8 mouse cellular contexts compared by ENCODE assay signal in genomic region chr6:29767813-29768660, GRCm38 (mm10). TPM values are rescaled to one million over a fixed set of nuclear protein-coding genes. Genes with fewer than 3 reads are reported as not detected.
DNase-seq lines count a peak whose midpoint lies in the region; ATAC-seq and TF ChIP-seq lines count a peak whose summit lies in the region.

Gene Ahcyl2 (plus strand): TSS chr6:29768011.

- WGBS in embryonic facial prominence, embryonic 14.5 days: 0% methylated on average over 43 of the region's 61 CpGs
- WGBS in limb, embryonic 14.5 days: under 1% methylated on average over 38 of the region's 61 CpGs
- WGBS in midbrain, postnatal 0 days: under 1% methylated on average over 49 of the region's 61 CpGs

- TF ChIP-seq CTCF in midbrain, postnatal 0 days (IDR thresholded peaks at IDR 0.05): no peak

- H3K4me3 ChIP-seq in embryonic facial prominence, embryonic 14.5 days (ENCODE audit: low read depth, low read length): peak within 1 kb of the TSS; percentile 88
- H3K4me3 ChIP-seq in limb, embryonic 14.5 days (replicated peaks; ENCODE audit: low read length): peak within 1 kb of the TSS; percentile 84
- peak within 1 kb of the TSS; percentile 94 for H3K4me3 ChIP-seq in midbrain, postnatal 0 days (ENCODE audit: low read depth, low read length)

- H3K4me2 ChIP-seq in embryonic facial prominence, embryonic 14.5 days (ENCODE audit: low read depth, low read length): peak within 1 kb of the TSS; percentile 54
- peak within 1 kb of the TSS; percentile 65 for H3K4me2 ChIP-seq in limb, embryonic 14.5 days (replicated peaks; ENCODE audit: low read depth, low read length, severe bottlenecking)
- peak within 1 kb of the TSS; percentile 64 for H3K4me2 ChIP-seq in midbrain, postnatal 0 days (ENCODE audit: low read depth, low read length, poor library complexity, severe bottlenecking)

- no peaks in the 10 kb centered on the region for H3K27me3 ChIP-seq in embryonic facial prominence, embryonic 14.5 days (replicated peaks; ENCODE audit: control insufficient read depth, insufficient read depth, low read length)
- no peaks in the 10 kb centered on the region for H3K27me3 ChIP-seq in limb, embryonic 14.5 days (ENCODE audit: control insufficient read depth, insufficient read depth, low read length)
- no peaks in the 10 kb centered on the region for H3K27me3 ChIP-seq in midbrain, postnatal 0 days (ENCODE audit: insufficient read depth, low read length)

- DNase-seq in 3T3-L1 (ENCODE audit: low read depth, low spot score): peak; percentile 99
- peak; percentile 84 to 91 for DNase-seq in adrenal gland, postnatal 4 days (ENCODE audit: low spot score in 2 of 2)
- DNase-seq in embryonic facial prominence, embryonic 14.5 days (ENCODE audit: low spot score): peak; percentile 99
- peak; percentile 93 for DNase-seq in heart, adult 8-10 months (ENCODE audit: low spot score)
- DNase-seq in kidney, adult 9 months: peak; percentile 98
- peak; percentile 96 for DNase-seq in limb, embryonic 14.5 days (ENCODE audit: low spot score)
- peak; percentile 98 for DNase-seq in midbrain, postnatal 0 days (ENCODE audit: low spot score)
- DNase-seq in spleen, postnatal 14 days (ENCODE audit: low spot score in 2 of 2): peak; percentile 80 to 86

- H3K4me1 ChIP-seq in embryonic facial prominence, embryonic 14.5 days (ENCODE audit: control insufficient read depth, insufficient read depth, low read length): peaks cover 5% of the 10 kb centered on the region; the same call in 1 of the 2 replicates
- peaks cover 4% of the 10 kb centered on the region; the same call in 1 of the 2 replicates for H3K4me1 ChIP-seq in limb, embryonic 14.5 days (ENCODE audit: control insufficient read depth, insufficient read depth, low read length)
- 0 out of 2 replicates have a peak, but pooled peaks cover 3% of the 10 kb centered on the region for H3K4me1 ChIP-seq in midbrain, postnatal 0 days (ENCODE audit: insufficient read depth, low read length)

- peak; percentile 84; the same call in 1 of the 2 replicates for TF ChIP-seq POLR2A in limb, embryonic 14.5 days (IDR thresholded peaks at IDR 0.05; ENCODE audit: borderline replicate concordance, extremely low read depth, insufficient read depth, insufficient read length)

- H3K36me3 ChIP-seq in embryonic facial prominence, embryonic 14.5 days (ENCODE audit: control insufficient read depth, insufficient read depth, low read length): no peaks in the 10 kb centered on the region
- H3K36me3 ChIP-seq in limb, embryonic 14.5 days (ENCODE audit: control insufficient read depth, insufficient read depth, low read length): no peaks in the 10 kb centered on the region
- no peaks in the 10 kb centered on the region for H3K36me3 ChIP-seq in midbrain, postnatal 0 days (ENCODE audit: insufficient read depth, low read length)

- peak within 1 kb of the TSS; percentile 83 for H3K9ac ChIP-seq in embryonic facial prominence, embryonic 14.5 days (ENCODE audit: low read depth, low read length)
- peak within 1 kb of the TSS; percentile 81 for H3K9ac ChIP-seq in limb, embryonic 14.5 days (ENCODE audit: low read depth, low read length, severe bottlenecking)
- peak within 1 kb of the TSS; percentile 95 for H3K9ac ChIP-seq in midbrain, postnatal 0 days (replicated peaks; ENCODE audit: low read length, poor library complexity, severe bottlenecking)

- peak within 1 kb of the TSS; percentile 85 for H3K27ac ChIP-seq in embryonic facial prominence, embryonic 14.5 days (replicated peaks; ENCODE audit: low read depth, low read length)
- H3K27ac ChIP-seq in limb, embryonic 14.5 days (replicated peaks; ENCODE audit: low read depth, low read length): peak within 1 kb of the TSS; percentile 85
- peak within 1 kb of the TSS; percentile 93 for H3K27ac ChIP-seq in midbrain, postnatal 0 days (ENCODE audit: low read depth, low read length)

- peak; percentile 99 for ATAC-seq in embryonic facial prominence, embryonic 14.5 days (ENCODE audit: low read depth)
- ATAC-seq in limb, embryonic 14.5 days (ENCODE audit: low FRiP score, low read depth): peak; percentile 98
- peak; percentile 99 for ATAC-seq in midbrain, postnatal 0 days (ENCODE audit: low FRiP score)

- no peaks in the 10 kb centered on the region for H3K9me3 ChIP-seq in embryonic facial prominence, embryonic 14.5 days (ENCODE audit: control insufficient read depth, low read length)
- H3K9me3 ChIP-seq in limb, embryonic 14.5 days (ENCODE audit: control insufficient read depth, low read length): no peaks in the 10 kb centered on the region
- no peaks in the 10 kb centered on the region for H3K9me3 ChIP-seq in midbrain, postnatal 0 days (ENCODE audit: low read length)

RNA-seq across cellular contexts. Expression of gene Ahcyl2, which starts in this region (rescaled TPM):
- 100 to 1,000 TPM in 1 of 2 experiments, 10 to 100 TPM in 1; 93.7 to 119 TPM for total RNA-seq in adrenal gland, postnatal 4 days (2021)
- polyA plus RNA-seq in embryonic facial prominence, embryonic 14.5 days (2014; fragmentation: Nextera tagmentation; extraction: Ambion mirVana): 12.6 and 14.0 TPM in 2 replicates
- 10 to 100 TPM; 14.2 to 19.6 (median 17.2) TPM for total RNA-seq in heart, adult 8-10 months (2022)
- polyA plus RNA-seq in limb, embryonic 14.5 days (2012; rRNA removed): 20.8 and 23.3 TPM in 2 replicates
- polyA plus RNA-seq in limb, embryonic 14.5 days (2014; fragmentation: Nextera tagmentation; extraction: Ambion mirVana): 20.8 and 21.6 TPM in 2 replicates
- total RNA-seq in midbrain, postnatal 0 days (2014; rRNA removed): 66.7 and 69.1 TPM in 2 replicates
- 12.8 and 16.0 TPM in 2 replicates for polyA plus RNA-seq in midbrain, postnatal 0 days (2015; fragmentation: Nextera tagmentation; extraction: Ambion mirVana)

Comparison
In these comparisons a context has a peak if more than half of its experiments do, and no peak if none do; other contexts are left out.
1. Peak in every context shown above with its lines: DNase-seq, ATAC-seq, H3K4me3 ChIP-seq and H3K27ac ChIP-seq.